Mouse (Mus musculus) neural tube, embryonic 11.5 days (tissue): ENCODE measurements at regions not wholly inside any gene's neighbourhood (a gene's known extent, or its start where the extent isn't known, plus 50 kb on each side); places are given as distances from the start of the nearest gene placed in this dataset.
A peak's percentile ranks its signal among the peaks of the same experiment; 100 is the strongest.

Experiments used
- ATAC-seq: fragments of 200-750 bp; cut with Nextera tagmentation; 2 replicates; pipeline ENCODE4 v1.8.0; 2017; ENCODE audit warnings: moderate number of reproducible peaks, mild to moderate bottlenecking, moderate TSS enrichment, moderate library complexity; ENCODE audit not compliant: insufficient read depth, low FRiP score, low TSS enrichment
- DNase-seq: peaks from one replicate; pipeline ENCODE4 v3.0.0-alpha.2; 2015; ENCODE audit warnings: low spot score
- H3K27ac ChIP-seq: fragments of 300-500 bp; sonication (generic); 2 replicates; pipeline ENCODE4 v1.5.1; 2014; ENCODE audit warnings: low read depth, mild to moderate bottlenecking, low read length
- H3K27me3 ChIP-seq: fragments of 300-500 bp; sonication (generic); 2 replicates; pipeline ENCODE4 v1.6.1; 2014; ENCODE audit warnings: mild to moderate bottlenecking, low read length, mixed read lengths; ENCODE audit not compliant: control insufficient read depth, insufficient read depth
- H3K36me3 ChIP-seq: fragments of 300-500 bp; sonication (generic); 2 replicates; pipeline ENCODE4 v1.6.1; 2014; ENCODE audit warnings: mild to moderate bottlenecking, low read length, moderate library complexity, mixed read lengths; ENCODE audit not compliant: control insufficient read depth, insufficient read depth
- H3K4me1 ChIP-seq: fragments of 300-500 bp; sonication (generic); 2 replicates; pipeline ENCODE4 v1.6.1; 2014; ENCODE audit warnings: low read length, mixed read lengths; ENCODE audit not compliant: control insufficient read depth, insufficient read depth
- H3K4me2 ChIP-seq: fragments of 300-500 bp; sonication (generic); 2 replicates; pipeline ENCODE4 v1.6.1; 2014; ENCODE audit warnings: low read depth, mild to moderate bottlenecking, moderate library complexity
- H3K4me3 ChIP-seq: fragments of 300-500 bp; sonication (generic); 2 replicates; pipeline ENCODE4 v1.5.1; 2014; ENCODE audit warnings: low read depth, low read length
- H3K9ac ChIP-seq: fragments of 300-500 bp; sonication (generic); 2 replicates; pipeline ENCODE4 v1.6.1; 2014; ENCODE audit warnings: mild to moderate bottlenecking, low read length
- H3K9me3 ChIP-seq: fragments of 300-500 bp; sonication (generic); 2 replicates; pipeline ENCODE4 v1.6.1; 2016; ENCODE audit warnings: low read length; ENCODE audit not compliant: control insufficient read depth
- WGBS: fragments of 180-500 bp; shearing (Covaris S2); extraction: QIAGEN DNeasy Blood & Tissue Kit; methylation state at CpG from one replicate; pipeline ENCODE4 v1.1.7; 2014; 5-methylcytosine and 5-hydroxymethylcytosine counted together

DNA sequence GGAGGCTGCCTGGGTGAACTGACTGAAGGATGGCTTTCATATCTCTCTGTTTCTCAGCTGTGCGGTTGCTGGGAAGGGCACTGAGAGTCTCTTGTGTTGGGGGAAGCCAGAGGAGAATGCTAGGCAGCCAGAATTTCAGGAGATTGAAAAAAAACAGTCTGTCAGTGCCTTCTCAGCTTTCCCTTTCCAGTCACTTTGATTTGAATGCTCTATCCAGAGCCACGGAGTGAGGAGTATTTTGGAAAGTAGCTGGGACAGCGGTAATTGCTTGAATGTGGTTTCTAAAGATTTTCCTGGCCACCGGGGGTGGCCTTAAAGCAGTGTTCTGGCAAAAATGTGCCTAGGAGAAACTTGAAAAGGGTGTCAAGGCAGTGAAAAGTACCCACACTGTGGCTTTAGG, 142.4 kb downstream of the Enc1 start:
- Histone ChIP-seq H3K4me2 (no peak overlapping the region), H3K9ac (no peak overlapping the region), H3K4me3 (no peak overlapping the region), H3K27ac (no peak overlapping the region), H3K36me3 (no peaks in the 10 kb centered on the region), H3K9me3 (no peaks in the 10 kb centered on the region), H3K27me3 (no peaks in the 10 kb centered on the region), H3K4me1 (no peaks in the 10 kb centered on the region)
- DNase-seq (no peak), ATAC-seq (no peak)
- 73% methylated on average over 4 of the region's 4 CpGs for WGBS

- ATAC-seq = no peak
- no peak overlapping the region for H3K9ac ChIP-seq
- WGBS = 83% methylated on average over 11 of the region's 11 CpGs
- no peak overlapping the region for H3K4me2 ChIP-seq
- H3K4me3 ChIP-seq = no peak overlapping the region
- H3K27ac ChIP-seq = no peak overlapping the region
- DNase-seq = no peak
- H3K36me3 ChIP-seq = no peaks in the 10 kb centered on the region
- peaks cover 4% of the 10 kb centered on the region; the same call in 1 of the 2 replicates for H3K4me1 ChIP-seq
- no peaks in the 10 kb centered on the region for H3K9me3 ChIP-seq
- H3K27me3 ChIP-seq = no peaks in the 10 kb centered on the region
Measured at GRCm38 (mm10) chr13:97380366-97380765, 139.5 kb downstream of the Enc1 start.

- no peak overlapping the region for H3K4me2 ChIP-seq
- no peak overlapping the region for H3K4me3 ChIP-seq
- peaks cover 5% of the 10 kb centered on the region; the same call in 1 of the 2 replicates for H3K4me1 ChIP-seq
- DNase-seq = no peak
- WGBS = 79% methylated on average over 6 of the region's 6 CpGs
- H3K9ac ChIP-seq = no peak overlapping the region
- H3K9me3 ChIP-seq = no peaks in the 10 kb centered on the region
- no peak for ATAC-seq
- no peak overlapping the region for H3K27ac ChIP-seq
- no peaks in the 10 kb centered on the region for H3K36me3 ChIP-seq
- no peaks in the 10 kb centered on the region for H3K27me3 ChIP-seq
Measured at GRCm38 (mm10) chr13:97376232-97376523, 135.3 kb downstream of the Enc1 start.

- DNase-seq (no peak), ATAC-seq (no peak)
- Histone ChIP-seq H3K36me3 (no peaks in the 10 kb centered on the region), H3K9ac (no peak overlapping the region), H3K4me1 (peaks cover 5% of the 10 kb centered on the region; the same call in 1 of the 2 replicates), H3K9me3 (no peaks in the 10 kb centered on the region), H3K27ac (no peak overlapping the region), H3K4me3 (no peak overlapping the region), H3K4me2 (no peak overlapping the region), H3K27me3 (no peaks in the 10 kb centered on the region)
- WGBS = 51% methylated on average over 14 of the region's 14 CpGs
Measured at GRCm38 (mm10) chr13:97375501-97376231, 134.8 kb downstream of the Enc1 start.

DNA sequence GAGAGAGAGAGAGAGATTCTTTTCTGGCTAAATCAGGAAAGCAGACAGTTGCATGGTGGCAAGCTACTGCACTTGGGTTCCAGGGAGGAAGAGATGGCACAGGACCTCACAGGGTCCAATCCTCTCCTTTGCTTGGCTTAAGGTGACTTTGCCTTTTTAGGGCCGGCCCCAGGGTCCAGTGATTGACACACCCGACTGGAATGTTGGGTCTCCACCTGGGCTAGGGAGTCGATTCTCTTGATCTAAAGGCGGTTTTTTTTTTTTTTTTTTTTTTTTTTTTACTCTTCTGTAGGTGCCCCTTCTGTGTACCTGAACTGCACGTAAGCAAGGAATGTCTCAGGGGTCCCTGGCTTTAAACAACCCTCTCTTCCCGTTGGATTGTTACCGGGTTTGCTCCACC, 131.4 kb downstream of the Enc1 start:
- DNase-seq (no peak), ATAC-seq (no peak)
- no peaks in the 10 kb centered on the region for H3K36me3 ChIP-seq
- no peaks in the 10 kb centered on the region for H3K9me3 ChIP-seq
- no peak overlapping the region for H3K27ac ChIP-seq
- H3K4me1 ChIP-seq = peaks cover 5% of the 10 kb centered on the region; the same call in 1 of the 2 replicates
- H3K4me2 ChIP-seq = no peak overlapping the region
- no peak overlapping the region for H3K9ac ChIP-seq
- 54% methylated on average over 7 of the region's 7 CpGs for WGBS
- no peak overlapping the region for H3K4me3 ChIP-seq
- no peaks in the 10 kb centered on the region for H3K27me3 ChIP-seq

DNA sequence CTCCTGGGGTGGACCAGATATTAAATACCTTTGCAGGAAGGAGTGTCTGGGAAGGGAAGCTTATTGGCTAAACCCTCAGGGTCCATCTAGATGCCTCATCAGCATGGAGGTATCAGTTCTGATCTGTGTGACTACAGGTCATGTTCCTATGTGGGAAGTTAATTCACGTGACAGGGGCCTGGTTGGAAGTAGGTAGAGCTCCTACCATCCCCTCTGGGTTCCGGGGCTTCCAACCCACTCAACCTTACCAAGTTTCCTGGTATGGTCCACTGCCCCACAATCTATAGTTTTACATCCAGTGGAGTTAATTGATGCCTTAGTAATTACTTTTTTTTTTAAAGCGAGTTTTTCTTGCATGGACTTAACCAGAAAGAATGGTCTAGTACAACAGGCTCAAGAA, 130.3 kb downstream of the Enc1 start:
- H3K9ac ChIP-seq = no peak overlapping the region
- DNase-seq (no peak), ATAC-seq (no peak)
- no peaks in the 10 kb centered on the region for H3K9me3 ChIP-seq
- H3K27ac ChIP-seq = no peak overlapping the region
- peaks cover 5% of the 10 kb centered on the region; the same call in 1 of the 2 replicates for H3K4me1 ChIP-seq
- no peaks in the 10 kb centered on the region for H3K36me3 ChIP-seq
- H3K4me3 ChIP-seq = no peak overlapping the region
- 92% methylated on average over 3 of the region's 3 CpGs for WGBS
- H3K4me2 ChIP-seq = no peak overlapping the region
- H3K27me3 ChIP-seq = no peaks in the 10 kb centered on the region

GRCm38 (mm10) chr13:97366723-97367122, 125.8 kb downstream of the Enc1 start:
- 75% methylated on average over 8 of the region's 8 CpGs for WGBS
- Histone ChIP-seq H3K27me3 (no peaks in the 10 kb centered on the region), H3K9me3 (no peaks in the 10 kb centered on the region), H3K27ac (no peak overlapping the region), H3K4me2 (no peak overlapping the region), H3K36me3 (no peaks in the 10 kb centered on the region), H3K9ac (no peak overlapping the region), H3K4me3 (no peak overlapping the region), H3K4me1 (peaks cover 10% of the 10 kb centered on the region)
- DNase-seq = no peak
- ATAC-seq = no peak

- DNase-seq (peak; percentile 49), ATAC-seq (0 out of 2 replicates have a peak, but pooled peaks have one; percentile 20)
- 37% methylated on average over 18 of the region's 18 CpGs for WGBS
Measured at GRCm38 (mm10) chr13:97365557-97366244, 124.8 kb downstream of the Enc1 start.

GRCm38 (mm10) chr13:97365004-97365403, 124.1 kb downstream of the Enc1 start:
- Histone ChIP-seq H3K27ac (no peak overlapping the region), H3K36me3 (no peaks in the 10 kb centered on the region), H3K4me2 (no peak overlapping the region), H3K9ac (no peak overlapping the region), H3K4me1 (peaks cover 10% of the 10 kb centered on the region), H3K9me3 (no peaks in the 10 kb centered on the region), H3K27me3 (no peaks in the 10 kb centered on the region), H3K4me3 (no peak overlapping the region)
- DNase-seq (no peak), ATAC-seq (no peak)
- WGBS = 81% methylated on average over 9 of the region's 9 CpGs

More at GRCm38 (mm10) chr13:97365557-97366244, 124.8 kb downstream of the Enc1 start:
- Histone ChIP-seq H3K4me2 (no peak overlapping the region), H3K4me3 (no peak overlapping the region), H3K27ac (no peak overlapping the region), H3K27me3 (no peaks in the 10 kb centered on the region), H3K4me1 (peaks cover 10% of the 10 kb centered on the region), H3K36me3 (no peaks in the 10 kb centered on the region), H3K9ac (no peak overlapping the region), H3K9me3 (no peaks in the 10 kb centered on the region)
